Mouse (Mus musculus): ENCODE data around the gene Paqr6.

Paqr6 gene

DNA sequence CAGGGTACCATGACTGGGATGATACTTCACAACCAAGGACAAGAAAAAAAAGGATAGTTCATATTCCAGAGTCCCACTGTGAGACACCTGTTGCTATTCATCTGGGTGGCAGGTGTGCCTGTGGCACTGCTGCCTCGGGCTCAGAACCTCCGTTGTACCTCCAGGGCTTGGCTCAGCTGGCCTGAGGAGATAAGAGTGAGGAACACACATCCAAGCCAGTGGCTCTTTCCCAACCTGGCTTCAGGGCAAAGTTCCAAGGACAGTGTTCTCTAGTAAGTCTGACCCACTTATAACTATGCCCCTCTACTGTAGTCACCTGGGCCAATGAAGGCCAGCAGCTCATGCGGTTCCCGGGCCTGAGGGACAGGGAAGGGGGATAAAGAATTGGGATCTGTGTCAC, 47.3 kb downstream of the Paqr6 start:
- DNase-seq (ENCODE audit: low spot score), result no peak

DNA sequence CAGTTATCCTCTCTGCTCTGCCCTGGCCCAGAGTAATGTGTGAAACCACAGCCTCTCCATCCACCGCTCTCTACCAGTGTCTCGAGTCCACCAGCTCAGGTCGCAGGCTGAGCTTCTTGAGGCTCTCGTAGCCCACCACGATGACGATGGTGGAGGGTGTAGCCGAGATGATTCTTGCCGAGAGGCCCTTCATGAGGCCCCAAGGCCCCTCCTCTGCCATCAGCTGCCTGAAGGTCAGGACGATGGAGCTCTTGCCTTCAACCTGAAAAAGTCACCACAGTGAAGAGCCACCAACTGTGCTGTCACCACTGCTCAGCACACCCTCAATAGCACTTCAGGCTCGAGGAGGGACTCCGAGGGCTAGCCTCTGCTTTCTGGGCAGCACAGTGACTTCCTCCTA, 48.3 kb downstream of the Paqr6 start:
- DNase-seq (ENCODE audit: low spot score), result no peak

DNA sequence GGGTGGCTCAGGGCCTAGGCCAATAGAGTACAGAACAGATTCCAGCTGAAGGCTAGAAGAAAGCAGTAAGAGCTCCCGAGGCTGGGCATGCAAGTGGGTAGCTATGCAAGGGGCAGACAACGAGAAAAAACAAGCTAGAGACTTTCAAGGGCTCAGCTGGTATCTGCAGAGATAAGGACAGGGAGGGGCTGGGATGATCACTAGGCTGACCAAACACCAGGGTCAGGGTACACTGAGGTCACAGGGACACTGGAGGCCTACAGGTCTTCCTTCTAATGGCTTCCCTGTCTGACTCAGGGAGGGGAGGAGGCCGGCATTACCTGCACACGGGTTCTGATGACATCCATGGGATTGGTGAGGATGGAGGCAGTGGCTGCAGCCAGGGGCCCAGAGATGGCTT, 51.3 kb downstream of the Paqr6 start:
- no peak for DNase-seq (ENCODE audit: low spot score)

DNA sequence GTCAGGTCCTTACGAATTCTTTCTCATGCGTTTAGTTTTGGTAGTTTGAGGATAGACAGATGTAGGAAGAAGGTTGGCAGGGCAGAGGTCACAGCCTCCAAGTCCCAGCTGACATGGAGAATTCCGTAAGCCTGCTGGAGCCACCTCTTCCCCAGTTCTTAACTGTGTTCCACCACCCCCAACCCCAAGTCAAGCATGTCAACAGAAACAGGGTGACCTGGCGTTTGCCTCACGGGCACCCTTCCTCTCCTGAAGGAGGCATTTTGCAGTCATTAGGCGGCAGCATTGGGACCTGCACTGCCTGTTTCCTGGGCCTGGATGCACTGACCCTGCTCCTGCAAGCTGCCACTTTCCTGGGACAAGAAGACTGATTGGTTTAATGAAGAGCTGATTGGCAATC, 53.6 kb downstream of the Paqr6 start:
- DNase-seq (ENCODE audit: low spot score), result no peak
